Mouse (Mus musculus): ENCODE data around the gene Hypk.

Gene Hypk

GRCm38 (mm10) chr2:121505942-121506882 is 53.1 kb downstream of the Hypk start, which contains the start of the genes Mfap1a and Wdr76:
TSS of gene Mfap1a (minus strand) at chr2:121506665.
TSS of gene Wdr76 (plus strand) at chr2:121506723.
- DNase-seq (ENCODE audit: low read depth, low spot score), result peak; percentile 91

DNA sequence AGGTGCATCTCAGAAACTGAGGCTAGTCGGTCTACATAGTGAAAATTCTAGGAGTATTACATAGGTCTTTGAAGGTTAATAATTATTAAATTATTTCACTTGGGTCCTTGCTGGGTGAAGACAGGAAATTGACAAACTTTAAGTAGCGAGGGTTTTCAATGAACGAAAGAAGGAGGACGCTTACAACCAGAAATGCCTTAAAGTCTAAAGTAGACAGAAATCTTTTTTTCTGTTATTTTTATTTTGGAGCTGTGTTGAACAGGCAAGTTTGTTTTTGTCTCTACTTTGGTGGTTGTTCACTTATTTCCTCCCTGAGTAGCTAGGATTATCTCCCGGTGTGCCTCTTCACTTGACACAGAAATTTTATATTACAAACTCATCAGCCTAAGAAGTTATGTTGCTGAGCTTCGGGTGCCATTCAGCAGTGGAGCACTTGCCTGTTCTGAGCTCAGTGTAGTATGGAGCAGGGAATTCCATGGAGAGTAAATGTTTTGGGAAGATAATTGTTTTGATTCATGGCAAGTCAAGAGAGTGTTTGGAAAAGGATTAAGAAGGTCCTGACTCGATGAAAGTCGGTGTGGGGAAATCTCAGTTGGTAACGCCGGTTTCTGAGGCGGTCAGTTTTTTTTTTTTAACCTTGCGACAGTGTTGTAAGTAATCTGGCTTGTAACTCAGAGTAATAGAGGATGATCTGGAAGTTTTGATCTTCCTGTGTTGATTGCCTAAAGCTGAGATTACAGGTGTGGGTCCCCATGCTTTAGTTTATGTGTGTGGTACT is 54.3 kb downstream of the Hypk start:
- DNase-seq (ENCODE audit: low read depth, low spot score), result no peak

DNA sequence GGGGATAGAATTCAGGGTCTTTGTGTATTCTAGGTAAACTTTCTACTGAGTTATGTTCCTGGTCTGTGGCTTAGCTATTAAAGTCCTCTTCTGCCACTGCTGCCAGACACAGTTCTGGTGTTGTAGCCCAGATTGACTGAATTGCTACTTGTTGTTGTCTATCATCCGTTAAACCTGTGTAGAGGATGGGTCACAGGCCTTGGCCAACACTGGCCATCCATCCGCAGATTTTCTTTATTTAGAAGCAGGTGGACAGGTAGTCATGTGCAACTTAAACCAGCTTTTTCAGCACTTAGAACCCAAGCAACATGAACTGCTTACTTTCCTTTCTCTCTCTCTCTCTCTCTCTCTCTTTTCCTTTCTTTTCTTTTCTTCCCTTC is 54.9 kb downstream of the Hypk start:
- no peak for DNase-seq (ENCODE audit: low read depth, low spot score)
